Mouse (Mus musculus) stomach, postnatal 0 days (tissue): ENCODE data around the gene Gabarapl2. TPM values are rescaled to one million over a fixed set of nuclear protein-coding genes. Genes with fewer than 3 reads are reported as not detected.

Source experiments
- ATAC-seq: fragments of 200-750 bp; cut with Nextera tagmentation; 2 replicates; pipeline ENCODE4 v1.8.0; 2017; ENCODE audit not compliant: low FRiP score, low TSS enrichment
- DNase-seq: peaks from one replicate; pipeline ENCODE4 v3.0.0-alpha.2; 2016; ENCODE audit warnings: low spot score
- H3K27ac ChIP-seq: fragments of 300-500 bp; sonication (generic); replicated peaks from 2 replicates; pipeline ENCODE4 v1.5.1; 2014; ENCODE audit warnings: mild to moderate bottlenecking, control low read depth
- H3K27me3 ChIP-seq: fragments of 300-500 bp; sonication (generic); 2 replicates; pipeline ENCODE4 v1.6.1; 2014; ENCODE audit warnings: low read length; ENCODE audit not compliant: control insufficient read depth, insufficient read depth
- H3K36me3 ChIP-seq: fragments of 300-500 bp; sonication (generic); 2 replicates; pipeline ENCODE4 v1.6.1; 2014; ENCODE audit warnings: low read length, mixed read lengths; ENCODE audit not compliant: control insufficient read depth, insufficient read depth
- H3K4me1 ChIP-seq: fragments of 300-500 bp; sonication (generic); replicated peaks from 2 replicates; pipeline ENCODE4 v1.6.1; 2014; ENCODE audit warnings: antibody characterized with exemption; ENCODE audit not compliant: control insufficient read depth, insufficient read depth
- H3K4me2 ChIP-seq: fragments of 300-500 bp; sonication (generic); replicated peaks from 2 replicates; pipeline ENCODE4 v1.6.1; 2014; ENCODE audit warnings: low read depth, mild to moderate bottlenecking, control low read depth, moderate library complexity
- H3K4me3 ChIP-seq: fragments of 300-500 bp; sonication (generic); 2 replicates; pipeline ENCODE4 v1.5.1; 2014; ENCODE audit warnings: low read depth, low read length, control low read depth
- H3K9ac ChIP-seq: fragments of 300-500 bp; sonication (generic); 2 replicates; pipeline ENCODE4 v1.6.1; 2014; ENCODE audit warnings: mild to moderate bottlenecking, low read length, control low read depth, mixed read lengths
- H3K9me3 ChIP-seq: fragments of 300-500 bp; sonication (generic); 2 replicates; pipeline ENCODE4 v1.6.1; 2016; ENCODE audit warnings: low read length; ENCODE audit not compliant: control insufficient read depth
- CTCF ChIP-seq: IDR thresholded peaks from 2 replicates; pipeline ENCODE4 v1.5.1; 2016; ENCODE audit warnings: antibody characterized with exemption, low read depth, mild to moderate bottlenecking, moderate library complexity
- EP300 ChIP-seq: optimal IDR thresholded peaks from 2 replicates; pipeline ENCODE3; 2016; ENCODE audit warnings: antibody characterized with exemption
- WGBS: fragments of 180-500 bp; shearing (Covaris S2); extraction: QIAGEN DNeasy Blood & Tissue Kit; methylation state at CpG from one replicate; pipeline ENCODE4 v1.1.7; 2014; 5-methylcytosine and 5-hydroxymethylcytosine counted together
- polyA plus RNA-seq: library from polyadenylated mRNA; unstranded; fragments of >200 nt; fragmentation: Nextera tagmentation; extraction: Ambion mirVana; gene quantifications from 2 replicates; pipeline ENCODE4 v1.2.1, GENCODE M21; 2015

Gabarapl2 gene
- polyA plus RNA-seq, 1 experiment from 2014 or later: 290 TPM

DNA sequence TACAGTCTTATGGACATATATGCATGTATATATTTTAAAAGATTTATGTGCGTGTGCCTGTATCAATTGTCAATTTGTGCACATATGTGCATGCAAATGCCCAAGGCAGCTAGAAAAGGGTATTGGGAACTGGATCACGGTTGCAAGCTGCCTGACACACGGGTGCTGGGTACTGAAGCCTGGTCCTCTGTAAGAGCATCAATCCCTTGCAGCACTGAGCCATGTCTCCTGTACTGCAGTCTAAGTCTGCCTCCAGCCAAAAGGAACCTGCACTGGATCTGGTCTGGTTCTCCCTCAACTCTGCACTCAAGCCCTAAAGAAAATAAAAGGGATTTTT lies 52.2 kb downstream of the Gabarapl2 start:
- Histone ChIP-seq H3K27me3 (no peaks in the 10 kb centered on the region), H3K36me3 (peaks cover 34% of the 10 kb centered on the region), H3K9me3 (no peaks in the 10 kb centered on the region), H3K27ac (no peak overlapping the region), H3K9ac (no peak overlapping the region), H3K4me2 (peak overlapping the region; percentile 94; the same call in 1 of the 2 replicates), H3K4me3 (no peak overlapping the region), H3K4me1 (no peaks in the 10 kb centered on the region)
- no peak for ATAC-seq
- WGBS: 71% methylated on average over 3 of the region's 3 CpGs
- DNase-seq: no peak
- TF ChIP-seq CTCF: no peak
- TF ChIP-seq EP300: no peak

Other genes starting within 250 kb of the Gabarapl2 start
- gene Ctrb1, start 249.7 kb upstream of the Gabarapl2 start, polyA plus RNA-seq: 20.2 and 24.1 TPM in 2 replicates
- 22.6 and 27.4 TPM in 2 replicates for gene Bcar1, start 196.9 kb upstream of the Gabarapl2 start, polyA plus RNA-seq
- gene Cfdp1, start 86.4 kb upstream of the Gabarapl2 start, polyA plus RNA-seq: 98.6 and 101 TPM in 2 replicates
- gene Tmem170, start 64.0 kb upstream of the Gabarapl2 start, polyA plus RNA-seq: 9.9 and 10.1 TPM in 2 replicates
- gene Chst5, start 30.3 kb upstream of the Gabarapl2 start, polyA plus RNA-seq: 0.36 and 0.39 TPM in 2 replicates
- gene Tmem231, start 6.8 kb upstream of the Gabarapl2 start, polyA plus RNA-seq: 3.3 and 4.1 TPM in 2 replicates
- gene Adat1, start 51.6 kb downstream of the Gabarapl2 start, polyA plus RNA-seq: 2.5 TPM in 2 replicates
- 96.0 and 96.5 TPM in 2 replicates for gene Kars, start 70.6 kb downstream of the Gabarapl2 start, polyA plus RNA-seq
- gene Terf2ip, start 70.7 kb downstream of the Gabarapl2 start, polyA plus RNA-seq: 10.2 and 11.2 TPM in 2 replicates
- 0.23 and 0.28 TPM in 2 replicates for gene Gm6793, start 74.3 kb downstream of the Gabarapl2 start, polyA plus RNA-seq